Mouse (Mus musculus) thymus, adult 18-20 months (tissue): ENCODE measurements around the gene Trpm6.

Source experiments
- DNase-seq, 2 experiments: peaks; one replicate each; pipeline ENCODE4 v3.0.0; 2022; ENCODE audit warnings: mixed read lengths in 2 of 2

The Trpm6 gene

DNA sequence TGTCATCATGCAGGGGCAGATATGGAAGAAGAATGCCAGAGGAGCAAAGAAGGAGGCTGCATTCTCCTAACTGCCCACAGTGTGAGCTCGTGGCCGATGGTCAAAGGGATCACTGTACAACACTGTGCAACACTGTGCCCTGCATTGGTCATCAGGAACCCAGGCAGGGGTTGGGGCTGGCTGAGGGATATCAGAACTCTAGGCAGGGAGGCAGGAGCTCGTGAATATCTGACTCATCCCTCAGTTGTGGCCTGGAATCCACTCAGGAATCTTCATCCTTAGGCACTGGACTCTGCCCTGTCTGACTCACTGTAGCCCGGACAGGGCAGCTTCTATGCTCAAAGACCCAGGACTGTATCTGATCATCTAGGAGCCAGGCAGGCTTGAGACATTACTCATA, 140.4 kb downstream of the Trpm6 start:
- DNase-seq = no peak

DNA sequence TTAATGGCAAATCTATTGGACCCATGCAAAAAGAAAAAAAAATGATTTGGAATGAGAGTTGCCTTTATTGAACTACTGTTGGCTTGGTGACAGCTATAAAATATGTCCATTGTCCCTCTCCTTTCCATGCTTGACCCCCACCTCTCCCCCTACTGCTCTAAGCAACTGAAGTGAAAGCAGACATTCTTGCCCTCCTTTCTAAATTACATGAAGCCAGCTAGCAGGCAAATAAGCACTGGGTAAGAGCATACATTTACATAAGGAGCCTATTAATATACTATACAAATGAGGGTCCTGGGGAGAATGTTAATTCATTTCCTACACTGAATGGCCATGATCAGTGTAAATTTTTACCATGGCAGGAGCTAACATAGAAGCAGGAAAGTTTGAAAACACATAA, 148.5 kb downstream of the Trpm6 start:
- no peak for DNase-seq

GRCm38 (mm10) chr19:18902041-18902693, 152.4 kb downstream of the Trpm6 start:
- no peak for DNase-seq

DNA sequence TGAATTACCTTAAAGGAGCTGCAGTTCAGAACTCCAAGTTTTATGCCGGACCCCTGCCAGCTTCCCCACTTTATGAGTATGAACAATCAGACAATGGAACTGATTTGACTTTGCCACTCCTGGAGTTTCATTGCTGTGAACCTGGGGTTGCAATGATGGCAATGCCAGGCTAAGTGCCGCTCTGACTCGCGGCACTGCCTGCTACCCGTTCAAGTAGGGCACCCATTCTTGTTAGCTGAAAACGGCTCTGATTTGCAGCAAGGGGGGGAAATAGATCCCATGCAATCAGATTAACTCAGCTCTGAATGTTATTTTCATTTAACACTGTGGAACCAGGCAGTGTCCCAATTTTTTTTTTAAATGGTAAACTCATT, 152.9 kb downstream of the Trpm6 start:
- no peak for DNase-seq

GRCm38 (mm10) chr19:18905511-18905910, 155.7 kb downstream of the Trpm6 start:
- no peak for DNase-seq

GRCm38 (mm10) chr19:18909641-18910040, 159.9 kb downstream of the Trpm6 start:
- no peak for DNase-seq

GRCm38 (mm10) chr19:18911755-18912340, 162.1 kb downstream of the Trpm6 start:
- DNase-seq = no peak

DNA sequence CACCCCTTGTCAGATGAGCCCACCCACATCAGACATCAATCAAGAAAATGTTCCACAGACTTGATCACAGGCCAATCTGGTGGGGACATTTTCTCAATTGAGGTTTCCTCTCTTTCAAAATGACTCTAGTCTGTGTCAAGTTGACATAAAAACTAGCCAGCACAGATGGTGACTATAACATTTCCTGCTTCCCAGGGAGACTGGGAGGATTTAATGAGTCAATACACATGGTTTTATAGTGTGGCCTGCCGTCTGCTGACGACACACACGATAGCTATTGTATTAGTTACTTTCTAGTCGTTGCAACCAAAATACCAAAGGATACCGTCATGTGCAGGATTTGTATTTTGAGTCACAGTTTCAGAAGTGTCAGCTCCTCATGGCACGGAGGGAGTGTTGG, 191.6 kb downstream of the Trpm6 start:
- no peak for DNase-seq
